Mouse (Mus musculus): Measurements from ENCODE around the gene Bin2. TPM values are rescaled to one million over a fixed set of nuclear protein-coding genes. Genes with fewer than 3 reads are reported as not detected.
"Not testable (repeated sequence)": the region's sequence is repeated elsewhere in the genome, so short reads cannot be mapped to it uniquely, and the experiment has no call there.

Gene Bin2
- polyA plus RNA-seq, 1 experiment from 2014 or later = 3.5 TPM

DNA sequence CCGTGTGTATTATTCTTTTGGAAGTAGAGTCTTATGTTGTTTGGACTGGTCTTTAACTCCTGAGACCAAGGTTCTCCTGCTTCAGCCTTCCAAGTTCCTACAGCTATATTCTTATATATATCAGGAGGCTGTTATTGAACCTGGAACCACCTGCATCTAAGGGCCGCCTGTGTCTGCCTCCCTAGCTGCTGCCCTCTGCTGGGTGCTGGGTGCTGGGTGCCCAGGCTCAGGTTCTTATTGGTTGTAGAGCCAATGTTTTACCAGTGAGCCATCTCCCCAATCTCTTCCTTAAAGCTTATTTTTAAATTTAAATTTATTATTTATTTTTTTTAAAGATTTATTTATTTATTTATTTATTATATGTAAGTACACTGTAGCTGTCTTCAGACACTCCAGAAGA is 56.9 kb downstream of the Bin2 start:
- H3K4me3 ChIP-seq = no peak overlapping the region
- no peaks in the 10 kb centered on the region for H3K9me3 ChIP-seq
- H3K27me3 ChIP-seq (replicated peaks) = no peaks in the 10 kb centered on the region
- 83% methylated on average over 2 of the region's 2 CpGs for WGBS
- H3K9ac ChIP-seq = no peak overlapping the region
- no peak overlapping the region for H3K27ac ChIP-seq
- H3K4me2 ChIP-seq (replicated peaks) = no peak overlapping the region
- peaks cover under 1% of the 10 kb centered on the region for H3K36me3 ChIP-seq
- peaks cover 12% of the 10 kb centered on the region for H3K4me1 ChIP-seq
- ATAC-seq (ENCODE audit: low FRiP score, low read depth) = no peak

- no peaks in the 10 kb centered on the region for H3K9me3 ChIP-seq
- 83% methylated on average over 7 of the region's 7 CpGs for WGBS
- no peak for ATAC-seq (ENCODE audit: low FRiP score, low read depth)
These were observed 57.4 kb downstream of the Bin2 start for GRCm38 (mm10) chr15:100611951-100612350.

GRCm38 (mm10) chr15:100606677-100607076 is 62.7 kb downstream of the Bin2 start:
- H3K4me2 ChIP-seq (replicated peaks); H3K9ac ChIP-seq; H3K27ac ChIP-seq; H3K4me3 ChIP-seq; ATAC-seq (ENCODE audit: low FRiP score, low read depth); H3K9me3 ChIP-seq; H3K36me3 ChIP-seq: not testable (repeated sequence)
- H3K27me3 ChIP-seq (replicated peaks) = peaks cover 10% of the 10 kb centered on the region
- peaks cover 17% of the 10 kb centered on the region for H3K4me1 ChIP-seq
- WGBS = 88% methylated on average over 8 of the region's 8 CpGs

More at GRCm38 (mm10) chr15:100611951-100612350, 57.4 kb downstream of the Bin2 start:
- Histone ChIP-seq H3K4me1 (peaks cover 11% of the 10 kb centered on the region), H3K36me3 (no peaks in the 10 kb centered on the region), H3K9ac (no peak overlapping the region), H3K27ac (no peak overlapping the region), H3K4me3 (no peak overlapping the region), H3K27me3 (replicated peaks) (no peaks in the 10 kb centered on the region), H3K4me2 (replicated peaks) (no peak overlapping the region)

GRCm38 (mm10) chr15:100601669-100602068 is 67.7 kb downstream of the Bin2 start:
- no peak overlapping the region for H3K27ac ChIP-seq
- H3K4me3 ChIP-seq = no peak overlapping the region
- no peaks in the 10 kb centered on the region for H3K36me3 ChIP-seq
- H3K9me3 ChIP-seq = no peaks in the 10 kb centered on the region
- H3K4me2 ChIP-seq (replicated peaks) = no peak overlapping the region
- peaks cover 24% of the 10 kb centered on the region for H3K27me3 ChIP-seq (replicated peaks)
- no peak overlapping the region for H3K9ac ChIP-seq
- 41% methylated on average over 3 of the region's 3 CpGs for WGBS
- peaks cover 36% of the 10 kb centered on the region for H3K4me1 ChIP-seq
- ATAC-seq (ENCODE audit: low FRiP score, low read depth) = no peak

DNA sequence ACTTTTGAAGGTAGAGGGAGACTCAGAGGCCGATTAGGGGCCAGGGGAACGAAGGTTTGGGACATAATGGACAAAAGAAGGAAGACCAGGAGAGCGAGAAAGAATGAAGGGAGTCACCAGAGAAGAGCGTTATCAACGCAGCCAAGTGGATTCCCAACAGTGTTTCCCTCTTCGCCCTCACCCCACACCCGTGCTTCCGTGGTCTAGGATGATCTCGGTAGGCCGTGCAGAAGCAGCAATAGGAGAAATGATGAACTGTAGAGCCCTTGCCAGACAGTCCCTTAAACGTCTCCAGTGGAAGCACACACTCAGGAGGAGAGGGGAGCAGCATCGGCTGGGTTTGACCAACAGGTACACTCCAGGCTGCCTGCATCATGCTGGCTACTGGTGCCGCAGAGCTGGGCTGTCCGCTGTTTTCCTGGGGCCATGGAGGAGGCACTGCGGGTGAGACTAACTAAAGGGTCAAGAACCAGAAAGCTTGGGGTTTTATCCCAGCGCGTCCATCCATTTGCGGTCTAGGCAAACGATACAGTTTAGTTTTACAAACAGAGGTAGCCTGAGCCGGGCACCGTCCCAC is 68.6 kb downstream of the Bin2 start:
- H3K4me2 ChIP-seq (replicated peaks) = peak overlapping the region; percentile 93
- H3K9me3 ChIP-seq = no peaks in the 10 kb centered on the region
- H3K4me1 ChIP-seq = peaks cover 36% of the 10 kb centered on the region
- no peak overlapping the region for H3K27ac ChIP-seq
- 12% methylated on average over 21 of the region's 21 CpGs for WGBS
- H3K27me3 ChIP-seq (replicated peaks) = peaks cover 24% of the 10 kb centered on the region
- H3K4me3 ChIP-seq = peak overlapping the region; percentile 81
- H3K36me3 ChIP-seq = no peaks in the 10 kb centered on the region
- ATAC-seq (ENCODE audit: low FRiP score, low read depth) = no peak
- no peak overlapping the region for H3K9ac ChIP-seq

DNA sequence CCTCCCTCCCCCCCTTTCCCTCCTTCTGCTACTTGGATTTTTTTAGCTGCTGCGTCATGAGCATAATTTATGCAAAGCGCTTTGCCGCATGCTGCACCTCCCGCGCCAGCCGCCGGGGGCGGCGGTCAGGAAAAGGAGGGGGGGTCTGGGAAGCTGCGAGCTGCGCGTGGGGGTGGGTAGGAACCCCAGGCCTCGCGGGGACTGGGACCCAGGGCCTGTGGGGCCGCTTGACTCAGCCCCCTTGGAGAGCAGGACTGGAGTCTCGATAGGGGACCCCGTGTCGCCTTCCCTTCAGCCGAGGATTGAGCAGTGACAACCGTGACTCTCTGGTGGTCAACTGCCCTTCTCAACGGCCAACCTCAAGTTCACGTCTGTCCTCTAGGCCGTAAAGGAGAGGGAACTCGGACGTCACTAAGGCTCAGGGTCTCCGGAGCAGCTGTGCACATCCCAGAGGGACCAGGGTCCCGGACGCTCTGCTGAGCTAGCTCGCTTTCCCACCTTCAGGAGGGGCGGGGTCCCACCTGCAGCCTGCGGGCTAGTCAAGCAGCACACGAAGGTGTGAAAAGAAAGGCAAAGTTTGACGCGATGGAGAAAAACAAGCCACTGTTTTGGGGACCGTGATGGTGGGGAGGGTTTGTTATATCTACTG is 69.2 kb downstream of the Bin2 start:
- ATAC-seq (ENCODE audit: low FRiP score, low read depth) = peak; percentile 73
- H3K36me3 ChIP-seq = no peaks in the 10 kb centered on the region
- H3K27me3 ChIP-seq (replicated peaks) = peaks cover 24% of the 10 kb centered on the region
- no peaks in the 10 kb centered on the region for H3K9me3 ChIP-seq
- peak overlapping the region; percentile 95 for H3K9ac ChIP-seq
- peak overlapping the region; percentile 57; the same call in 1 of the 2 replicates for H3K27ac ChIP-seq
- H3K4me2 ChIP-seq (replicated peaks) = peak overlapping the region; percentile 93
- peaks cover 31% of the 10 kb centered on the region for H3K4me1 ChIP-seq
- 1% methylated on average over 35 of the region's 35 CpGs for WGBS
- peak overlapping the region; percentile 81 for H3K4me3 ChIP-seq

DNA sequence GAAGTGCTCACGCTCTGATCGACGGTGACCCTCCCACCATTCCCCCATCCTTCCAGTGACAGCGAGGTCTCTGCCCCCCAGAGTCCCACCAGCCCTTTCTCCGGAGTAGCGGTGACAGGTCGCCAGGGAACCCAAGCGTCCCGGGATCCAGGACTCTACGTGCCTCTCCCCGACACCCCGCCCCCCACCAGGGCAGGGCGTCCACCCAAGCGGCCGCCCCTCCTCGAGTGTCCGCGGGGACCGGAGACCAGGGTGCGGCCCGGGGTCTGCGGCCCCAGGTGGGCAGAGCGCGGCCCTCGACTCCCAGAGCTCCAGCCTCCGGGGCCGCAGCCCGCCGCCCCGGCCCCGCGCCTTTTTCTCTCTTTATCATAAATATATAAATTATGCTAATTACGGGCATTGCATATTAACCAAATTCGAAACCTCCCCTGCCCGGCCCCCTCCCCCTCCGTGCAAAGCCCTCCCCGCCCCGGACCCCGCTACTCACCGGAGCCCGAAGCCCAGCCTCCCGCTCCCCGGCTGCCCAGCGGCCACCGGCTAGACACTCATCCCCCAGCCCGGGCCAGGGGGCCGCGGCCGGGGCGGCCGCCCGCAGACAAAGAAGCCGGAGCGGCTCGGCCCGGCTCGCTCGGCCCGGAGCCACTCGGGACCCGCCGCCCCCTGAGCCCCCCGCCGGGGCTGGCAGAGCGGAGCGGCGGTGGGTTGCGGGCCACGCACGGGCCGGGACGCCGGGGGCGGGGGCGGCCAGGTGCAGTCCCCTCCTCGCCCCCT is 69.9 kb downstream of the Bin2 start, which contains the start of gene Pou6f1:
TSS of gene Pou6f1 (minus strand) at position 709 of the 771 bp plus-strand sequence.
- peak; percentile 70 for ATAC-seq (ENCODE audit: low FRiP score, low read depth)
- no peaks in the 10 kb centered on the region for H3K9me3 ChIP-seq
- WGBS = 1% methylated on average over 67 of the region's 76 CpGs
- peak within 1 kb of the TSS; percentile 95 for H3K9ac ChIP-seq
- H3K27ac ChIP-seq = peak within 1 kb of the TSS; percentile 57
- peak within 1 kb of the TSS; percentile 93 for H3K4me2 ChIP-seq (replicated peaks)
- peaks cover 24% of the 10 kb centered on the region for H3K27me3 ChIP-seq (replicated peaks)
- H3K4me1 ChIP-seq = peaks cover 24% of the 10 kb centered on the region
- no peaks in the 10 kb centered on the region for H3K36me3 ChIP-seq
- H3K4me3 ChIP-seq = peak within 1 kb of the TSS; percentile 81

DNA sequence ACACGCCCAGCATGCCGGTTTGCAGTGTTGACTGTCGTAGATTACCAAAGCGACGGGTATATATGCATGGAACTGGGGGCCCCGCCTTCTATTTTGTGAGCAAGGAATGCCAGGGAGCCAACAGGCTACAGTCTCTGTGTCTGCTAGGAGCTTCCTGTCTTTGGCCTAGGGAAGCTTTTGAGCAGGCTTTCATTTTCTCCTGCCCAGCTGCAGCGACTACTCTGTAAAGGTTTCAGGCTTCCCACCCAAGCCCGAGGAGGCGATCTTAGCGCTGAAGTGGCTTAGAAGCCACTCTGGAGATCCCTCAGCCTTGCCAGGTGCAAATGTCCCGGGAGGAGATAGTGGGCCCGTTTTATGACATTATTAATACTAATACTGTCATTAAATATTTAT is 70.5 kb downstream of the Bin2 start:
- no peaks in the 10 kb centered on the region for H3K36me3 ChIP-seq
- H3K9me3 ChIP-seq = no peaks in the 10 kb centered on the region
- 1% methylated on average over 12 of the region's 12 CpGs for WGBS
- peaks cover 21% of the 10 kb centered on the region for H3K4me1 ChIP-seq
- H3K4me2 ChIP-seq (replicated peaks) = peak overlapping the region; percentile 93
- peaks cover 24% of the 10 kb centered on the region for H3K27me3 ChIP-seq (replicated peaks)
- H3K4me3 ChIP-seq = peak overlapping the region; percentile 81
- no peak for ATAC-seq (ENCODE audit: low FRiP score, low read depth)
- H3K9ac ChIP-seq = peak overlapping the region; percentile 95
- H3K27ac ChIP-seq = 0 out of 2 replicates have a peak overlapping the region, but pooled peaks have one; percentile 57

- peak overlapping the region; percentile 95; the same call in 1 of the 2 replicates for H3K9ac ChIP-seq
- H3K4me2 ChIP-seq (replicated peaks) = peak overlapping the region; percentile 93
- peak overlapping the region; percentile 81 for H3K4me3 ChIP-seq
- H3K4me1 ChIP-seq = peaks cover 21% of the 10 kb centered on the region
- H3K27ac ChIP-seq = no peak overlapping the region
- 24% methylated on average over 9 of the region's 9 CpGs for WGBS
- H3K9me3 ChIP-seq = no peaks in the 10 kb centered on the region
- no peaks in the 10 kb centered on the region for H3K36me3 ChIP-seq
- H3K27me3 ChIP-seq (replicated peaks) = peaks cover 19% of the 10 kb centered on the region
- no peak for ATAC-seq (ENCODE audit: low FRiP score, low read depth)
These were observed 71.0 kb downstream of the Bin2 start for GRCm38 (mm10) chr15:100598287-100598882.

GRCm38 (mm10) chr15:100592817-100593216 is 76.5 kb downstream of the Bin2 start:
- Histone ChIP-seq H3K27me3 (replicated peaks) (no peaks in the 10 kb centered on the region), H3K4me3 (no peak overlapping the region), H3K4me1 (no peaks in the 10 kb centered on the region), H3K27ac (no peak overlapping the region), H3K4me2 (replicated peaks) (no peak overlapping the region), H3K9ac (no peak overlapping the region), H3K36me3 (peaks cover 18% of the 10 kb centered on the region; the same call in 1 of the 2 replicates), H3K9me3 (no peaks in the 10 kb centered on the region)
- no peak for ATAC-seq (ENCODE audit: low FRiP score, low read depth)
- 84% methylated on average over 6 of the region's 6 CpGs for WGBS
